Mouse (Mus musculus) stomach, postnatal 0 days (tissue): ENCODE data around the gene Slc30a4.

Experiments used
- CTCF ChIP-seq: IDR thresholded peaks from 2 replicates; pipeline ENCODE4 v1.5.1; 2016; ENCODE audit warnings: antibody characterized with exemption, low read depth, mild to moderate bottlenecking, moderate library complexity
- EP300 ChIP-seq: optimal IDR thresholded peaks from 2 replicates; pipeline ENCODE3; 2016; ENCODE audit warnings: antibody characterized with exemption

- TF ChIP-seq CTCF (no peak), EP300 (no peak)
Observed at GRCm38 (mm10) chr2:122712848-122713247, 10.4 kb upstream of the Slc30a4 start.
